In genomic region chr4:93467998-93468397, GRCm38 (mm10) we compare ENCODE assay signal across 32 mouse cellular contexts.
"Had no signal": no experiment of that assay in that cellular context is flagged by ENCODE, and none has a peak within 500 bp of the region (broad histone marks: within the 10 kb centered on the region; RNA-seq: fewer than 3 reads in every experiment).

No protein-coding gene starts in this region.

- H3K4me3 ChIP-seq: left cerebral cortex, adult 2 months; limb, embryonic 10.5 days; limb, embryonic 12.5 days; limb, embryonic 13.5 days; limb, embryonic 15.5 days; liver, embryonic 12.5 days; liver, embryonic 13.5 days; liver, embryonic 15.5 days; lung, embryonic 15.5 days; megakaryocyte, embryonic 14.5 days; midbrain, embryonic 10.5 days; midbrain, embryonic 12.5 days; midbrain, embryonic 13.5 days; midbrain, embryonic 15.5 days; myocyte; neural tube, embryonic 12.5 days had no signal

- H3K4me1 ChIP-seq: limb, embryonic 10.5 days; limb, embryonic 12.5 days; limb, embryonic 13.5 days; limb, embryonic 15.5 days; liver, embryonic 12.5 days; liver, embryonic 13.5 days; liver, embryonic 15.5 days; lung, embryonic 15.5 days; midbrain, embryonic 10.5 days; midbrain, embryonic 12.5 days; midbrain, embryonic 13.5 days; midbrain, embryonic 15.5 days; neural tube, embryonic 12.5 days had no signal

- ATAC-seq: liver, embryonic 12.5 days; liver, postnatal 0 days; lung, postnatal 0 days; midbrain, embryonic 13.5 days; midbrain, embryonic 15.5 days; midbrain, embryonic 16.5 days had no signal

- H3K9me3 ChIP-seq: limb, embryonic 10.5 days; limb, embryonic 12.5 days; limb, embryonic 13.5 days; limb, embryonic 15.5 days; liver, embryonic 12.5 days; liver, embryonic 13.5 days; liver, embryonic 15.5 days; lung, embryonic 15.5 days; megakaryocyte, embryonic 14.5 days; midbrain, embryonic 10.5 days; midbrain, embryonic 12.5 days; midbrain, embryonic 13.5 days; midbrain, embryonic 15.5 days; neural tube, embryonic 12.5 days had no signal

- H3K27ac ChIP-seq: left cerebral cortex, adult 2 months; limb, embryonic 10.5 days; limb, embryonic 12.5 days; limb, embryonic 13.5 days; limb, embryonic 15.5 days; liver, embryonic 12.5 days; liver, embryonic 13.5 days; liver, embryonic 14.5 days; liver, embryonic 15.5 days; lung, embryonic 15.5 days; macrophage; midbrain, embryonic 10.5 days; midbrain, embryonic 12.5 days; midbrain, embryonic 13.5 days; midbrain, embryonic 15.5 days; neural tube, embryonic 12.5 days had no signal

- H3K36me3 ChIP-seq: limb, embryonic 10.5 days; limb, embryonic 12.5 days; limb, embryonic 13.5 days; limb, embryonic 15.5 days; liver, embryonic 12.5 days; liver, embryonic 13.5 days; liver, embryonic 15.5 days; lung, embryonic 15.5 days; midbrain, embryonic 10.5 days; midbrain, embryonic 12.5 days; midbrain, embryonic 13.5 days; midbrain, embryonic 15.5 days; neural tube, embryonic 12.5 days had no signal

- DNase-seq: left cerebral cortex, postnatal 4 days; liver; liver, embryonic 13.5 days; liver, postnatal 0 days; lung, adult 18-20 months; lung, adult 2 months; lung, postnatal 14 days; lung, postnatal 36 days; lung, postnatal 4 days; midbrain, embryonic 14.5 days had no signal

- H3K27me3 ChIP-seq: limb, embryonic 12.5 days; limb, embryonic 13.5 days; limb, embryonic 15.5 days; liver, embryonic 12.5 days; liver, embryonic 13.5 days; liver, embryonic 15.5 days; lung, embryonic 15.5 days; megakaryocyte, embryonic 14.5 days; midbrain, embryonic 12.5 days; midbrain, embryonic 13.5 days; midbrain, embryonic 15.5 days; neural tube, embryonic 12.5 days had no signal

- H3K4me2 ChIP-seq: limb, embryonic 12.5 days; limb, embryonic 13.5 days; limb, embryonic 15.5 days; liver, embryonic 11.5 days; liver, embryonic 12.5 days; liver, embryonic 13.5 days; liver, embryonic 15.5 days; lung, embryonic 14.5 days; lung, embryonic 15.5 days; midbrain, embryonic 11.5 days; midbrain, embryonic 12.5 days; midbrain, embryonic 13.5 days; midbrain, embryonic 15.5 days; neural tube, embryonic 12.5 days had no signal

- H3K9ac ChIP-seq: limb, embryonic 12.5 days; limb, embryonic 13.5 days; limb, embryonic 15.5 days; liver, embryonic 12.5 days; liver, embryonic 13.5 days; liver, embryonic 14.5 days; liver, embryonic 15.5 days; liver, postnatal 0 days; lung, embryonic 14.5 days; lung, embryonic 15.5 days; midbrain, embryonic 12.5 days; midbrain, embryonic 13.5 days; midbrain, embryonic 15.5 days; neural tube, embryonic 12.5 days had no signal
